Mouse (Mus musculus) liver, embryonic 13.5 days (tissue): Measurements from ENCODE around the gene Adamts4. TPM values are rescaled to one million over a fixed set of nuclear protein-coding genes. Genes with fewer than 3 reads are reported as not detected.
A peak's percentile ranks its signal among the peaks of the same experiment; 100 is the strongest.

Experiments
- ATAC-seq: fragments of 200-750 bp; cut with Nextera tagmentation; 2 replicates; pipeline ENCODE4 v1.8.0; 2017; ENCODE audit warnings: low read depth, mild to moderate bottlenecking, moderate number of reproducible peaks, moderate library complexity
- DNase-seq: peaks from one replicate; pipeline ENCODE4 v3.0.0; 2022
- H3K27ac ChIP-seq: fragments of 300-500 bp; sonication (generic); 2 replicates; pipeline ENCODE4 v1.5.1; 2015; ENCODE audit warnings: moderate library complexity, mild to moderate bottlenecking, inconsistent platforms
- H3K27me3 ChIP-seq: fragments of 300-500 bp; sonication (generic); 2 replicates; pipeline ENCODE4 v1.6.1; 2015; ENCODE audit warnings: mild to moderate bottlenecking, inconsistent platforms
- H3K36me3 ChIP-seq: fragments of 300-500 bp; sonication (generic); 2 replicates; pipeline ENCODE4 v1.6.1; 2015; ENCODE audit warnings: mild to moderate bottlenecking, inconsistent platforms
- H3K4me1 ChIP-seq: fragments of 300-500 bp; sonication (generic); replicated peaks from 2 replicates; pipeline ENCODE4 v1.6.1; 2015; ENCODE audit warnings: inconsistent platforms
- H3K4me2 ChIP-seq: fragments of 300-500 bp; sonication (generic); 2 replicates; pipeline ENCODE4 v1.6.1; 2015; ENCODE audit warnings: inconsistent platforms, mild to moderate bottlenecking, moderate library complexity
- H3K4me3 ChIP-seq: fragments of 300-500 bp; sonication (generic); replicated peaks from 2 replicates; pipeline ENCODE4 v1.5.1; 2015; ENCODE audit warnings: mild to moderate bottlenecking, inconsistent platforms
- H3K9ac ChIP-seq: fragments of 300-500 bp; sonication (generic); 2 replicates; pipeline ENCODE4 v1.6.1; 2015; ENCODE audit warnings: mild to moderate bottlenecking, inconsistent platforms
- H3K9me3 ChIP-seq: fragments of 300-500 bp; sonication (generic); replicated peaks from 2 replicates; pipeline ENCODE4 v1.6.1; 2016; ENCODE audit warnings: inconsistent platforms
- WGBS: fragments of 180-500 bp; shearing (Covaris S2); methylation state at CpG from one replicate; pipeline ENCODE4 v1.1.7; 2015; ENCODE audit not compliant: insufficient replicate concordance; 5-methylcytosine and 5-hydroxymethylcytosine counted together
- polyA plus RNA-seq: library from polyadenylated mRNA; unstranded; fragments of >200 nt; fragmentation: Nextera tagmentation; extraction: Ambion mirVana; gene quantifications from 2 replicates; pipeline ENCODE4 v1.2.1, GENCODE M21; 2015

Adamts4 gene
- polyA plus RNA-seq, 1 experiment from 2014 or later: 0.43 TPM

DNA sequence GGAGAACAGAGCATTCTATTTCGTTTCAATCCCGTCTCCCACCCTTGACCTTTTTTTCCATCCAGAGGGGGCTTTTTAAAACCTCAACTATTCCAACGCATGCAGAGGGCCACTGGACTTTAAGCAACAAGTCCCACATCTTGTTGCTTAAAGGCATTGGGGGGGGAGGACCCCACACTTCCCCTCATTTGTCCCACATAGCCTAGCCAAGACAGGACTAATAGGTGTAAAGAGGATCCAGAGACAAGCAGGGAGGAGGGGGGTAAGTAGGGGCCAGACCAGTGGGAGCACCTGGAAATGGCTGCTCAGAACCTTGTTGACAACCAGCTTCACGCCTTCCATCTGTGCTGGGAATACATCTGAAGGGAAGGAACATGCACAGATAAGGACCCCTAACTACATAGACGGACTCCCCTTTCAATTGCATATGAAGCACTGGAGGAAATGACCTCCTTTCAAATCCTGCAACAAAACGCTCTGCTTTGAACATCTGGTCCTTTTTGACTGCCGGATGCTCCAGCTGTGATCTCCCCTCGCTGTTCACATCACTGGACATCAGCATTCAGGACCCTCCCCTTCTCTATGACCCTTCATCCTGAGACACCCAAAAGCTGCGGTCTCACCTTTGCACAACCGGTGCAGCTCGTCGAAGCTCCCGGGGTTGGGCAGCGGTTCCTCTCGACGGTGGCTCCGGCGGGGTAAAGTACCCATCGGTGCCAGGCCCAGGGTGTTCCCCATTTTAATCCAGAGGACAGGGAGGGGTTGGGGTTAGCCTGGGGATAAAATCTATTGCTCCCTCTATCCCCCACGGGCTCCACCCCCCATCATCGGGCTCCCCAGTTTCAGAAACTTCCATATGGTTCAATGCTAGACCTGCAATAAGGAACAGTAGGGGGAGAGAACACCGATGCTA, 28.7 kb upstream of the Adamts4 start:
- no peak for DNase-seq
- Histone ChIP-seq H3K4me3 (peak overlapping the region; percentile 68), H3K9ac (peak overlapping the region; percentile 65), H3K4me1 (peaks cover 26% of the 10 kb centered on the region), H3K27ac (peak overlapping the region; percentile 64), H3K4me2 (peak overlapping the region; percentile 85), H3K36me3 (peaks cover 26% of the 10 kb centered on the region), H3K9me3 (no peaks in the 10 kb centered on the region), H3K27me3 (no peaks in the 10 kb centered on the region)
- WGBS: 6% methylated on average over 22 of the region's 22 CpGs
- ATAC-seq: no peak

DNA sequence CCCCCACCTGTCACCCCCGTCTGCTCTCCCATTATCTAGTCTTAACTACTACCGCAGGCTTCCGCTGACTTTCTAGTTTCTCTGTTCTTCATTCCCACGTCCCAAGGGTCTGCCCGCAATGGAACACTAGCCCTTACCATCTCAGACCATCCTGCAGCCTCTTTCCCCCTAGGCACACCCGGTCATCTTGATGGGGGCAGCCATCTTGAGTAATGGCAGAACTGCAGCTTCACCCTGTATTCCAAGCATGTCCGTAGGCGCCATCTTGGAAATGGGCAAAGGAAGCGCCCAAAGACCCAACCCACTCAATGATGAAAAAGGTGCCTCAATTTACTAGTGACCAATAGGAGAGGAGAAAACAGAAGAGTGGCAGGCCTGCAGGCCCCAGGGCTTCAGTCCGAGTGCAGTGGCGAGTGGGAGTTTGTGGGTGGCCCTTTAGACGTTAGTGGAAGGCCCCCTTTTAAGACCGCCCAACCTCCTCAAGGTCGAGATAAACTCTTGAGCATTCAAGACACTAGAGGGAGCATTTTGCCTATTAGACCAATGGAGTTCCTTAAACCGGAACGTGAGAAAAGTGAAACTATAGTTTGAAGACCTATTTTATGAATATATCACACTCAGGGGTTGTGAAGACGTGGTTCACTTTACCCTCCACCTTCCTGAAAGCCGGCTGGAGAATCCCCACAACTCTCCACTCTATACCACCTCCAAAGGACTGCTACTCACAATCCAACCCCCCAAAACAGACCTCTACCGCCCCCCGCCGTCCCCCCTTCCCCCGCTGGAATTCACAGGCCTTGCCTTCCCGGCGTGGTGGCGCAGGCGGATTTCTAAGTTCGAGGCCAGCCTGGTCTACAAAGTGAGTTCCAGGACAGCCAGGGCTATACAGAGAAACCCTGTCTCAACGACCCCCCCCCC, 27.7 kb upstream of the Adamts4 start, which contains the start of gene Tomm40l:
Tomm40l (minus strand) TSS at position 277 of the 918 bp plus-strand sequence.
- Histone ChIP-seq H3K4me3 (peak within 1 kb of the TSS; percentile 68), H3K27ac (peak within 1 kb of the TSS; percentile 89), H3K9me3 (no peaks in the 10 kb centered on the region), H3K4me1 (peaks cover 22% of the 10 kb centered on the region), H3K4me2 (peak within 1 kb of the TSS; percentile 85), H3K27me3 (no peaks in the 10 kb centered on the region), H3K36me3 (peaks cover 26% of the 10 kb centered on the region), H3K9ac (peak within 1 kb of the TSS; percentile 74)
- ATAC-seq (peak; percentile 95), DNase-seq (peak; percentile 93)
- WGBS: 1% methylated on average over 28 of the region's 28 CpGs

GRCm38 (mm10) chr1:171223168-171223567, 27.1 kb upstream of the Adamts4 start:
- Histone ChIP-seq H3K9ac (peak overlapping the region; percentile 74), H3K9me3 (no peaks in the 10 kb centered on the region), H3K27ac (peak overlapping the region; percentile 89), H3K4me2 (peak overlapping the region; percentile 85), H3K36me3 (peaks cover 25% of the 10 kb centered on the region), H3K4me1 (peaks cover 22% of the 10 kb centered on the region), H3K27me3 (no peaks in the 10 kb centered on the region), H3K4me3 (peak overlapping the region; percentile 68)
- DNase-seq (no peak), ATAC-seq (no peak)
- WGBS: 62% methylated on average over 6 of the region's 6 CpGs

DNA sequence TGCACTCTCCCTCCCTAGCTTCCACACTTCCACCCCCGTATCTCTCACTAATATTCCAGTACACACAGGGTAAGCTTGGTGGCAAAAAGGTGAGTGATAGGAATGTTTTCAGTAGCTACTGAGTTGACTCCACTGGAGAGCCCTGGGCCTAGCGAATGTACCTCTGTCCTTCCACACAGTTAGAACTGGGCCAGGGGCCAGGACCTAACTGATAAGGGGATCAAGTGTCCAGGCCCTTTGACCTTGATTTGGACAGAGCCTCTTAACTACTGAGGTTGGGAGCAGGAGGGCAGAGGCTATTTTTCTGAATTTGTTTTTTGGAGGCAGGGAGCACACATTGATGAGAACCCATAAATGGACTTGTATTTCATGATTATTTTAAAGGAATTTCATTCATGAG, 26.4 kb upstream of the Adamts4 start:
- peak; percentile 6; the same call in 1 of the 2 replicates for ATAC-seq
- peaks cover 18% of the 10 kb centered on the region for H3K36me3 ChIP-seq
- peak overlapping the region; percentile 85; the same call in 1 of the 2 replicates for H3K4me2 ChIP-seq
- H3K27me3 ChIP-seq: no peaks in the 10 kb centered on the region
- WGBS: 72% methylated on average over 2 of the region's 2 CpGs
- no peaks in the 10 kb centered on the region for H3K9me3 ChIP-seq
- H3K4me1 ChIP-seq: peaks cover 22% of the 10 kb centered on the region
- no peak overlapping the region for H3K4me3 ChIP-seq
- H3K9ac ChIP-seq: no peak overlapping the region
- DNase-seq: no peak
- H3K27ac ChIP-seq: peak overlapping the region; percentile 89

DNA sequence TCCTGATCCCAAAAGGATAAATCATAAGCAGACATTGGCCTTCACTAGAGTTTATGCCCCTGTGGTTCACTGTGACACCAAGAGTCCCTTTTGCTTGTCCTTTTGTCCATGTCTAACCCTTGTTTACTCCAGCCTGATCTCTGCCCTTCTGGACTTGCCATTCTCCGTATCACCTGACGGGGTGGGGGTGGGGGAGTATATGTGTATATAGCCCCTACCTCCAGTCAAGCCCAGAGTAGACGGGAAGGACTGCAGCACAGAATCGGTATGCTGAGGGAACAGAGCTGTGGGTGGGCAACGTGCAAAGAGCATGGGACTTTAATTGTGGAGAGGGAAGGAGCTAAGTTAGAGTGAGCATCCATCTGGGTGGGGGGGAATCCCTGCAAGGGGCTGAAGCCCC, 25.4 kb upstream of the Adamts4 start, which contains the start of gene Apoa2:
Apoa2 (plus strand) TSS at position 198 of the 400 bp plus-strand sequence.
- peaks cover 8% of the 10 kb centered on the region for H3K36me3 ChIP-seq
- peaks cover 22% of the 10 kb centered on the region for H3K4me1 ChIP-seq
- ATAC-seq (no peak), DNase-seq (no peak)
- H3K27me3 ChIP-seq: no peaks in the 10 kb centered on the region
- no peaks in the 10 kb centered on the region for H3K9me3 ChIP-seq
- H3K4me3 ChIP-seq: peak within 1 kb of the TSS; percentile 54
- 64% methylated on average over 5 of the region's 5 CpGs for WGBS
- H3K27ac ChIP-seq: peak within 1 kb of the TSS; percentile 89
- peak within 1 kb of the TSS; percentile 62 for H3K9ac ChIP-seq
- H3K4me2 ChIP-seq: peak within 1 kb of the TSS; percentile 47

DNA sequence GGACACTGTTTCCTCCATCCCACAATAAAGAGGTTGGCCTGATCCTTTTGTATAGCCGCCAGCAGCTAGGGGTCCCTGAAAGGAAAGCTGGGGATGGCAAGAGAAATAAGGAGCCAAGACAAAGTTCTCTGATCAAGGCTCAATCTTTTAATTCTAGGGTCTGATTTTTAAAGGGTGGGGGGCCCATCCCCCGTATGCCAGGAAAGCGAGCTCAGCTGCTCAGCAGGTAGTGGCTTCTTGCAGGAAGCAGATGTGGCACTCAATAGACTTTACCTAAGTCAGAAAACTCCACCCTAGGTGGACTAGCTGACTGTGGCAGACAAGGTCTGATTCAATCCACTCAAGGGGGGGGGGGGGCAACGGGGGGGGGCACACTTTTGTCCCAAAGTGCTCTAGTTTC, 23.4 kb upstream of the Adamts4 start:
- Histone ChIP-seq H3K4me1 (peaks cover 24% of the 10 kb centered on the region), H3K4me2 (peak overlapping the region; percentile 47), H3K4me3 (peak overlapping the region; percentile 54; the same call in 1 of the 2 replicates), H3K36me3 (no peaks in the 10 kb centered on the region), H3K27me3 (0 out of 2 replicates have a peak, but pooled peaks cover 3% of the 10 kb centered on the region), H3K27ac (peak overlapping the region; percentile 73), H3K9ac (no peak overlapping the region), H3K9me3 (no peaks in the 10 kb centered on the region)
- DNase-seq: no peak
- WGBS: 59% methylated on average over 4 of the region's 4 CpGs
- no peak for ATAC-seq

GRCm38 (mm10) chr1:171227879-171228278, 22.3 kb upstream of the Adamts4 start:
- Histone ChIP-seq H3K27ac (no peak overlapping the region), H3K4me2 (no peak overlapping the region), H3K9me3 (no peaks in the 10 kb centered on the region), H3K4me3 (no peak overlapping the region), H3K4me1 (peaks cover 31% of the 10 kb centered on the region), H3K27me3 (0 out of 2 replicates have a peak, but pooled peaks cover 3% of the 10 kb centered on the region), H3K36me3 (no peaks in the 10 kb centered on the region), H3K9ac (no peak overlapping the region)
- ATAC-seq: no peak
- DNase-seq: no peak
- 32% methylated on average over 1 of the region's 1 CpGs for WGBS

GRCm38 (mm10) chr1:171229750-171230149, 20.5 kb upstream of the Adamts4 start:
- Histone ChIP-seq H3K27me3 (0 out of 2 replicates have a peak, but pooled peaks cover 3% of the 10 kb centered on the region), H3K36me3 (peaks cover 11% of the 10 kb centered on the region), H3K4me3 (no peak overlapping the region), H3K9me3 (no peaks in the 10 kb centered on the region), H3K4me2 (no peak overlapping the region), H3K27ac (no peak overlapping the region), H3K4me1 (peaks cover 40% of the 10 kb centered on the region), H3K9ac (no peak overlapping the region)
- no peak for ATAC-seq
- WGBS: 58% methylated on average over 6 of the region's 6 CpGs
- DNase-seq: no peak

DNA sequence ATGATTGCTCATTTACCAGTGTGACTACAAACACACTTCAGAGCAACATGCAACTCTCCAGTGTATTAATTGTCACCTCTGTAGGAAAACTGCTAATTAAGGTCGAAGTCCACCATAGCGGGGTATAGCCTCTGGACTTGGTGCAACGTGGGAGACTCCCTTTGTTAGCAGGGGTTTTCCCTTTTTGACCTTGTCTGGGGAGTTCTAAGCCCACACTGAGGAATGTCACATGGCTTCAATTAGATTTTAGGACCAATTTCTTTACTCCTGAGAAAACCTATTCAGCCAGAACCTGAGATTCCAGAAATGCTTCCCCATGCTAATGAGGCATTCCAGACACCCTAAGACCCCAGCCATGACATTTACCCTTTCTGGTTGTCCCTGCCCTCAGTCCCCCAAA, 20.0 kb upstream of the Adamts4 start:
- peaks cover 16% of the 10 kb centered on the region for H3K36me3 ChIP-seq
- no peak overlapping the region for H3K27ac ChIP-seq
- ATAC-seq (no peak), DNase-seq (no peak)
- no peak overlapping the region for H3K4me2 ChIP-seq
- 0 out of 2 replicates have a peak, but pooled peaks cover 3% of the 10 kb centered on the region for H3K27me3 ChIP-seq
- no peak overlapping the region for H3K4me3 ChIP-seq
- H3K9me3 ChIP-seq: no peaks in the 10 kb centered on the region
- H3K9ac ChIP-seq: no peak overlapping the region
- WGBS: 77% methylated on average over 3 of the region's 3 CpGs
- peaks cover 44% of the 10 kb centered on the region for H3K4me1 ChIP-seq

GRCm38 (mm10) chr1:171231844-171232243, 18.4 kb upstream of the Adamts4 start:
- no peaks in the 10 kb centered on the region for H3K9me3 ChIP-seq
- H3K9ac ChIP-seq: no peak overlapping the region
- H3K27me3 ChIP-seq: 0 out of 2 replicates have a peak, but pooled peaks cover 3% of the 10 kb centered on the region
- WGBS: 20% methylated on average over 4 of the region's 4 CpGs
- H3K27ac ChIP-seq: no peak overlapping the region; the same call in 1 of the 2 replicates
- H3K4me2 ChIP-seq: peak overlapping the region; percentile 41
- DNase-seq (no peak), ATAC-seq (no peak)
- peaks cover 32% of the 10 kb centered on the region for H3K36me3 ChIP-seq
- peaks cover 50% of the 10 kb centered on the region for H3K4me1 ChIP-seq
- peak overlapping the region; percentile 36; the same call in 1 of the 2 replicates for H3K4me3 ChIP-seq
